Mouse (Mus musculus): ENCODE measurements around the gene Ndn.

GRCm38 (mm10) chr7:62351266-62351665 is 4.9 kb downstream of the Ndn start:
- TF ChIP-seq CTCF (IDR thresholded peaks at IDR 0.05; ENCODE audit: low read depth) (no peak), EP300 (IDR thresholded peaks at IDR 0.05; ENCODE audit: low read depth) (no peak)
